Mouse (Mus musculus): ENCODE data around the gene Slc41a2. TPM values are rescaled to one million over a fixed set of nuclear protein-coding genes. Genes with fewer than 3 reads are reported as not detected.
A peak's percentile ranks its signal among the peaks of the same experiment; 100 is the strongest.

The Slc41a2 gene
- total and polyA plus RNA-seq, 3 experiments = 0.17 TPM; not detected in 2

GRCm38 (mm10) chr10:83313033-83313432 is 24.6 kb downstream of the Slc41a2 start:
- Histone ChIP-seq H3K79me2 (replicated peaks; ENCODE audit: control insufficient read depth, extremely low read depth, insufficient read depth, poor library complexity, severe bottlenecking) (no peaks in the 10 kb centered on the region), H3K9me3 (replicated peaks; ENCODE audit: low read length) (peaks cover 9% of the 10 kb centered on the region), H3K4me1 (ENCODE audit: control insufficient read depth in 1 of 2, insufficient read depth in 2 of 2) (peaks cover 0 to 9% of the 10 kb centered on the region in 2 experiments; a peak in 2 of 4 replicates), H3K27me3 (replicated peaks) (no peaks in the 10 kb centered on the region), H3K27ac (ENCODE audit: insufficient read depth, low read depth) (no peak overlapping the region), H3K4me3 (replicated peaks in 1 of 3; ENCODE audit: low read depth in 2 of 3, low read length in 2 of 3, poor library complexity in 1 of 3) (no peak overlapping the region), H3K36me3 (replicated peaks in 1 of 2; ENCODE audit: control insufficient read depth in 1 of 2, insufficient read depth in 1 of 2, low read length in 1 of 2) (no peaks in the 10 kb centered on the region), H3K9ac (ENCODE audit: insufficient read depth, low read depth) (no peak overlapping the region), H3K4me2 (ENCODE audit: insufficient read depth, low read depth, poor library complexity, severe bottlenecking) (no peak overlapping the region)
- no peak for TF ChIP-seq ZMIZ1 (IDR thresholded peaks at IDR 0.05; ENCODE audit: low read depth, low read length)
- no peak for TF ChIP-seq HCFC1 (IDR thresholded peaks at IDR 0.05; ENCODE audit: low read depth, low read length)
- TF ChIP-seq NELFE (IDR thresholded peaks at IDR 0.05; ENCODE audit: low read depth, low read length) = no peak
- TF ChIP-seq MAZ (IDR thresholded peaks at IDR 0.05; ENCODE audit: low read depth, low read length) = no peak
- no peak for TF ChIP-seq GABPA (IDR thresholded peaks at IDR 0.05; ENCODE audit: insufficient replicate concordance, low read depth, low read length)
- dilution Hi-C loops (cut with MboI; ENCODE audit: extremely low pct_ligation_motif_present, extremely low pct_unique_long_range_greater_than_20kb, low sequenced_read_pairs) (no loop called here), in situ Hi-C loops (cut with MboI; ENCODE audit: low pct_ligation_motif_present, low pct_unique_long_range_greater_than_20kb, low sequenced_read_pairs) (loop anchor here (25.0 kb wide), 1 partner anchor 401 kb away; no protein-coding TSS in a partner anchor)
- no peak for DNase-seq (ENCODE audit: extremely low read depth)

- H3K9ac ChIP-seq (ENCODE audit: insufficient read depth, low read depth) = no peak overlapping the region
- no peaks in the 10 kb centered on the region for H3K36me3 ChIP-seq (replicated peaks in 1 of 2; ENCODE audit: control insufficient read depth in 1 of 2, insufficient read depth in 1 of 2, low read length in 1 of 2)
- H3K4me1 ChIP-seq (ENCODE audit: control insufficient read depth in 1 of 2, insufficient read depth in 2 of 2) = peaks cover 0 to 9% of the 10 kb centered on the region in 2 experiments; a peak in 2 of 4 replicates
- in situ Hi-C loops (cut with MboI; ENCODE audit: low pct_ligation_motif_present, low pct_unique_long_range_greater_than_20kb, low sequenced_read_pairs) = loop anchor here (25.0 kb wide), 1 partner anchor 398 kb away; no protein-coding TSS in a partner anchor
- DNase-seq (ENCODE audit: extremely low read depth) = no peak
- no peaks in the 10 kb centered on the region for H3K79me2 ChIP-seq (replicated peaks; ENCODE audit: control insufficient read depth, extremely low read depth, insufficient read depth, poor library complexity, severe bottlenecking)
- no peaks in the 10 kb centered on the region for H3K27me3 ChIP-seq (replicated peaks)
- TF ChIP-seq MEF2A (IDR thresholded peaks at IDR 0.05; ENCODE audit: borderline replicate concordance, low read depth, low read length) (no peak), SIN3A (IDR thresholded peaks at IDR 0.05; ENCODE audit: low read length) (no peak), TBP (conservative IDR thresholded peaks at IDR 0.05; ENCODE audit: low read depth, low read length) (no peak), MAZ (IDR thresholded peaks at IDR 0.05; ENCODE audit: low read depth, low read length) (no peak), RCOR1 (conservative IDR thresholded peaks at IDR 0.05; ENCODE audit: low read depth, low read length) (no peak), HCFC1 (IDR thresholded peaks at IDR 0.05; ENCODE audit: low read depth, low read length) (no peak), BHLHE40 (IDR thresholded peaks at IDR 0.05; ENCODE audit: low read depth, low read length) (no peak), E2F4 (IDR thresholded peaks at IDR 0.05; ENCODE audit: insufficient replicate concordance, low read depth, low read length) (no peak), MYC (IDR thresholded peaks at IDR 0.05; ENCODE audit: low read depth, low read length) (no peak)
- no peak overlapping the region for H3K4me3 ChIP-seq (replicated peaks in 1 of 3; ENCODE audit: low read depth in 2 of 3, low read length in 2 of 3, poor library complexity in 1 of 3)
- dilution Hi-C loops (cut with MboI; ENCODE audit: extremely low pct_ligation_motif_present, extremely low pct_unique_long_range_greater_than_20kb, low sequenced_read_pairs) = no loop called here
- H3K4me2 ChIP-seq (ENCODE audit: insufficient read depth, low read depth, poor library complexity, severe bottlenecking) = no peak overlapping the region
- no peak overlapping the region for H3K27ac ChIP-seq (ENCODE audit: insufficient read depth, low read depth)
- H3K9me3 ChIP-seq (replicated peaks; ENCODE audit: low read length) = peaks cover 9% of the 10 kb centered on the region
Observed at GRCm38 (mm10) chr10:83310356-83310755, 27.3 kb downstream of the Slc41a2 start.

GRCm38 (mm10) chr10:83301687-83302086 is 36.0 kb downstream of the Slc41a2 start:
- dilution Hi-C loops (cut with MboI; ENCODE audit: extremely low pct_ligation_motif_present, extremely low pct_unique_long_range_greater_than_20kb, low sequenced_read_pairs) = no loop called here
- Histone ChIP-seq H3K9ac (ENCODE audit: insufficient read depth, low read depth) (no peak overlapping the region), H3K79me2 (replicated peaks; ENCODE audit: control insufficient read depth, extremely low read depth, insufficient read depth, poor library complexity, severe bottlenecking) (no peaks in the 10 kb centered on the region), H3K4me1 (ENCODE audit: control insufficient read depth in 1 of 2, insufficient read depth in 2 of 2) (peaks cover 4 to 11% of the 10 kb centered on the region in 2 experiments; a peak in 3 of 4 replicates), H3K27ac (ENCODE audit: insufficient read depth, low read depth) (no peak overlapping the region), H3K36me3 (replicated peaks in 1 of 2; ENCODE audit: control insufficient read depth in 1 of 2, insufficient read depth in 1 of 2, low read length in 1 of 2) (no peaks in the 10 kb centered on the region), H3K4me2 (ENCODE audit: insufficient read depth, low read depth, poor library complexity, severe bottlenecking) (no peak overlapping the region), H3K4me3 (replicated peaks in 1 of 3; ENCODE audit: low read depth in 2 of 3, low read length in 2 of 3, poor library complexity in 1 of 3) (no peak overlapping the region), H3K27me3 (replicated peaks) (no peaks in the 10 kb centered on the region), H3K9me3 (replicated peaks; ENCODE audit: low read length) (peaks cover 5% of the 10 kb centered on the region)
- TF ChIP-seq USF2 (conservative IDR thresholded peaks at IDR 0.05; ENCODE audit: low read depth, low read length) = 0 out of 2 replicates have a peak, but pooled peaks have one; percentile 7
- TF ChIP-seq ZMIZ1 (IDR thresholded peaks at IDR 0.05; ENCODE audit: low read depth, low read length) = no peak
- TF ChIP-seq USF1 (IDR thresholded peaks at IDR 0.05; ENCODE audit: low read depth, low read length) = 0 out of 2 replicates have a peak, but pooled peaks have one; percentile 33
- in situ Hi-C loops (cut with MboI; ENCODE audit: low pct_ligation_motif_present, low pct_unique_long_range_greater_than_20kb, low sequenced_read_pairs) = loop anchor here (25.0 kb wide), 1 partner anchor 389 kb away; no protein-coding TSS in a partner anchor
- peak; percentile 17 for DNase-seq (ENCODE audit: extremely low read depth)

Measured in CH12.LX (cell line).